Mouse (Mus musculus) megakaryocyte, embryonic 14.5 days (primary cell): Measurements from ENCODE around the gene Camkmt.

Experiments used
- FLI1 ChIP-seq: IDR thresholded peaks from 2 replicates; pipeline ENCODE4 v1.6.1; 2012; ENCODE audit warnings: low read length, inconsistent platforms, mixed read lengths
- GATA1 ChIP-seq: IDR thresholded peaks from 3 replicates; pipeline ENCODE4 v1.6.1; 2012; ENCODE audit warnings: mixed read lengths, low read length, inconsistent platforms, borderline replicate concordance

GRCm38 (mm10) chr17:85149211-85149738, 58.9 kb downstream of the Camkmt start:
- TF ChIP-seq GATA1 (no peak), FLI1 (no peak)
